Mouse (Mus musculus): ENCODE results near the gene Tmem45a. TPM values are rescaled to one million over a fixed set of nuclear protein-coding genes. Genes with fewer than 3 reads are reported as not detected.

Gene Tmem45a
- polyA plus RNA-seq, 1 experiment from 2014 or later: 9.6 TPM

GRCm38 (mm10) chr16:56801370-56802109 is 84.4 kb downstream of the Tmem45a start:
- Histone ChIP-seq H3K27ac (ENCODE audit: low read depth, low read length) (no peak overlapping the region), H3K4me3 (ENCODE audit: low read depth, low read length) (no peak overlapping the region), H3K27me3 (ENCODE audit: control insufficient read depth, insufficient read depth, low read length) (no peaks in the 10 kb centered on the region), H3K4me1 (ENCODE audit: control insufficient read depth, insufficient read depth, low read length) (no peaks in the 10 kb centered on the region), H3K9me3 (ENCODE audit: control insufficient read depth, low read length) (no peaks in the 10 kb centered on the region), H3K9ac (ENCODE audit: low read length) (no peak overlapping the region), H3K4me2 (ENCODE audit: low read depth) (no peak overlapping the region), H3K36me3 (ENCODE audit: control insufficient read depth, insufficient read depth, low read length) (no peaks in the 10 kb centered on the region)
- WGBS: 84% methylated on average over 6 of the region's 6 CpGs
- DNase-seq (ENCODE audit: low spot score) (no peak), ATAC-seq (ENCODE audit: insufficient read depth, low FRiP score, low TSS enrichment) (no peak)

GRCm38 (mm10) chr16:56800946-56801345 is 85.0 kb downstream of the Tmem45a start:
- WGBS: 89% methylated on average over 7 of the region's 7 CpGs
- no peaks in the 10 kb centered on the region for H3K36me3 ChIP-seq (ENCODE audit: control insufficient read depth, insufficient read depth, low read length)
- no peak overlapping the region for H3K4me3 ChIP-seq (ENCODE audit: low read depth, low read length)
- no peak for ATAC-seq (ENCODE audit: insufficient read depth, low FRiP score, low TSS enrichment)
- H3K4me1 ChIP-seq (ENCODE audit: control insufficient read depth, insufficient read depth, low read length): no peaks in the 10 kb centered on the region
- no peak overlapping the region for H3K27ac ChIP-seq (ENCODE audit: low read depth, low read length)
- no peak overlapping the region for H3K9ac ChIP-seq (ENCODE audit: low read length)
- H3K9me3 ChIP-seq (ENCODE audit: control insufficient read depth, low read length): no peaks in the 10 kb centered on the region
- no peaks in the 10 kb centered on the region for H3K27me3 ChIP-seq (ENCODE audit: control insufficient read depth, insufficient read depth, low read length)
- DNase-seq (ENCODE audit: low spot score): no peak
- no peak overlapping the region for H3K4me2 ChIP-seq (ENCODE audit: low read depth)

- WGBS: 51% methylated on average over 2 of the region's 2 CpGs
- ATAC-seq (ENCODE audit: insufficient read depth, low FRiP score, low TSS enrichment) (no peak), DNase-seq (ENCODE audit: low spot score) (no peak)
- Histone ChIP-seq H3K4me2 (ENCODE audit: low read depth) (no peak overlapping the region), H3K27ac (ENCODE audit: low read depth, low read length) (no peak overlapping the region), H3K9me3 (ENCODE audit: control insufficient read depth, low read length) (no peaks in the 10 kb centered on the region), H3K9ac (ENCODE audit: low read length) (no peak overlapping the region), H3K4me1 (ENCODE audit: control insufficient read depth, insufficient read depth, low read length) (no peaks in the 10 kb centered on the region), H3K36me3 (ENCODE audit: control insufficient read depth, insufficient read depth, low read length) (no peaks in the 10 kb centered on the region), H3K4me3 (ENCODE audit: low read depth, low read length) (no peak overlapping the region), H3K27me3 (ENCODE audit: control insufficient read depth, insufficient read depth, low read length) (no peaks in the 10 kb centered on the region)
Observed at GRCm38 (mm10) chr16:56800469-56800868, 85.5 kb downstream of the Tmem45a start.

- ATAC-seq (ENCODE audit: insufficient read depth, low FRiP score, low TSS enrichment) (no peak), DNase-seq (ENCODE audit: low spot score) (no peak)
- no peaks in the 10 kb centered on the region for H3K27me3 ChIP-seq (ENCODE audit: control insufficient read depth, insufficient read depth, low read length)
- no peaks in the 10 kb centered on the region for H3K36me3 ChIP-seq (ENCODE audit: control insufficient read depth, insufficient read depth, low read length)
- H3K4me3 ChIP-seq (ENCODE audit: low read depth, low read length): no peak overlapping the region
- no peak overlapping the region for H3K27ac ChIP-seq (ENCODE audit: low read depth, low read length)
- H3K9me3 ChIP-seq (ENCODE audit: control insufficient read depth, low read length): no peaks in the 10 kb centered on the region
- no peaks in the 10 kb centered on the region for H3K4me1 ChIP-seq (ENCODE audit: control insufficient read depth, insufficient read depth, low read length)
- WGBS: 91% methylated on average over 3 of the region's 3 CpGs
- H3K4me2 ChIP-seq (ENCODE audit: low read depth): no peak overlapping the region
- no peak overlapping the region for H3K9ac ChIP-seq (ENCODE audit: low read length)
Observed at GRCm38 (mm10) chr16:56799541-56800029, 86.4 kb downstream of the Tmem45a start.

- Histone ChIP-seq H3K27ac (ENCODE audit: low read depth, low read length) (no peak overlapping the region), H3K4me3 (ENCODE audit: low read depth, low read length) (no peak overlapping the region), H3K27me3 (ENCODE audit: control insufficient read depth, insufficient read depth, low read length) (no peaks in the 10 kb centered on the region), H3K4me1 (ENCODE audit: control insufficient read depth, insufficient read depth, low read length) (no peaks in the 10 kb centered on the region), H3K9ac (ENCODE audit: low read length) (no peak overlapping the region), H3K4me2 (ENCODE audit: low read depth) (no peak overlapping the region), H3K36me3 (ENCODE audit: control insufficient read depth, insufficient read depth, low read length) (no peaks in the 10 kb centered on the region), H3K9me3 (ENCODE audit: control insufficient read depth, low read length) (no peaks in the 10 kb centered on the region)
- DNase-seq (ENCODE audit: low spot score) (no peak), ATAC-seq (ENCODE audit: insufficient read depth, low FRiP score, low TSS enrichment) (no peak)
- WGBS: 83% methylated on average over 7 of the region's 7 CpGs
Observed at GRCm38 (mm10) chr16:56798873-56799272, 87.1 kb downstream of the Tmem45a start.

- Histone ChIP-seq H3K4me1 (ENCODE audit: control insufficient read depth, insufficient read depth, low read length) (no peaks in the 10 kb centered on the region), H3K27me3 (ENCODE audit: control insufficient read depth, insufficient read depth, low read length) (no peaks in the 10 kb centered on the region), H3K9ac (ENCODE audit: low read length) (no peak within 1 kb of the TSS), H3K4me3 (ENCODE audit: low read depth, low read length) (no peak within 1 kb of the TSS), H3K36me3 (ENCODE audit: control insufficient read depth, insufficient read depth, low read length) (no peaks in the 10 kb centered on the region), H3K4me2 (ENCODE audit: low read depth) (no peak within 1 kb of the TSS), H3K27ac (ENCODE audit: low read depth, low read length) (no peak within 1 kb of the TSS), H3K9me3 (ENCODE audit: control insufficient read depth, low read length) (no peaks in the 10 kb centered on the region)
- no peak for DNase-seq (ENCODE audit: low spot score)
- 71% methylated on average over 8 of the region's 8 CpGs for WGBS
- no peak for ATAC-seq (ENCODE audit: insufficient read depth, low FRiP score, low TSS enrichment)
Observed at GRCm38 (mm10) chr16:56795481-56796139, 90.4 kb downstream of the Tmem45a start, which contains the start of gene Adgrg7. TSS of gene Adgrg7 (minus strand) at chr16:56795855.

GRCm38 (mm10) chr16:56794383-56795144 is 91.4 kb downstream of the Tmem45a start:
- H3K4me2 ChIP-seq (ENCODE audit: low read depth): no peak overlapping the region
- WGBS: 80% methylated on average over 7 of the region's 7 CpGs
- no peaks in the 10 kb centered on the region for H3K27me3 ChIP-seq (ENCODE audit: control insufficient read depth, insufficient read depth, low read length)
- H3K27ac ChIP-seq (ENCODE audit: low read depth, low read length): no peak overlapping the region
- H3K9ac ChIP-seq (ENCODE audit: low read length): no peak overlapping the region
- H3K4me3 ChIP-seq (ENCODE audit: low read depth, low read length): no peak overlapping the region
- no peak for DNase-seq (ENCODE audit: low spot score)
- ATAC-seq (ENCODE audit: insufficient read depth, low FRiP score, low TSS enrichment): no peak
- H3K36me3 ChIP-seq (ENCODE audit: control insufficient read depth, insufficient read depth, low read length): no peaks in the 10 kb centered on the region
- H3K9me3 ChIP-seq (ENCODE audit: control insufficient read depth, low read length): no peaks in the 10 kb centered on the region
- no peaks in the 10 kb centered on the region for H3K4me1 ChIP-seq (ENCODE audit: control insufficient read depth, insufficient read depth, low read length)

- Histone ChIP-seq H3K27me3 (ENCODE audit: control insufficient read depth, insufficient read depth, low read length) (no peaks in the 10 kb centered on the region), H3K4me2 (ENCODE audit: low read depth) (no peak overlapping the region), H3K9ac (ENCODE audit: low read length) (no peak overlapping the region), H3K36me3 (ENCODE audit: control insufficient read depth, insufficient read depth, low read length) (no peaks in the 10 kb centered on the region), H3K9me3 (ENCODE audit: control insufficient read depth, low read length) (no peaks in the 10 kb centered on the region), H3K4me3 (ENCODE audit: low read depth, low read length) (no peak overlapping the region), H3K27ac (ENCODE audit: low read depth, low read length) (no peak overlapping the region), H3K4me1 (ENCODE audit: control insufficient read depth, insufficient read depth, low read length) (no peaks in the 10 kb centered on the region)
- ATAC-seq (ENCODE audit: insufficient read depth, low FRiP score, low TSS enrichment): no peak
- DNase-seq (ENCODE audit: low spot score): no peak
- WGBS: 96% methylated on average over 1 of the region's 1 CpGs
Observed at GRCm38 (mm10) chr16:56793778-56794177, 92.2 kb downstream of the Tmem45a start.
